Mouse (Mus musculus) intestine, embryonic 16.5 days (tissue): ENCODE results near the gene Gsta3. TPM values are rescaled to one million over a fixed set of nuclear protein-coding genes. Genes with fewer than 3 reads are reported as not detected.
"Not testable (repeated sequence)": the region's sequence is repeated elsewhere in the genome, so short reads cannot be mapped to it uniquely, and the experiment has no call there.

Source experiments
- ATAC-seq: fragments of 200-750 bp; cut with Nextera tagmentation; 2 replicates; pipeline ENCODE4 v1.8.0; 2017; ENCODE audit warnings: moderate TSS enrichment, moderate library complexity
- H3K27ac ChIP-seq: fragments of 300-500 bp; sonication (generic); 2 replicates; pipeline ENCODE4 v1.5.1; 2014; ENCODE audit warnings: mild to moderate bottlenecking, low read length
- H3K27me3 ChIP-seq: fragments of 300-500 bp; sonication (generic); replicated peaks from 2 replicates; pipeline ENCODE4 v1.6.1; 2014; ENCODE audit warnings: low read length, control low read depth, mixed read lengths; ENCODE audit not compliant: control insufficient read depth, insufficient read depth
- H3K36me3 ChIP-seq: fragments of 300-500 bp; sonication (generic); 2 replicates; pipeline ENCODE4 v1.6.1; 2014; ENCODE audit warnings: low read length, control low read depth; ENCODE audit not compliant: control insufficient read depth, insufficient read depth
- H3K4me1 ChIP-seq: fragments of 300-500 bp; sonication (generic); 2 replicates; pipeline ENCODE4 v1.6.1; 2014; ENCODE audit warnings: low read length, control low read depth, mixed read lengths; ENCODE audit not compliant: control insufficient read depth, insufficient read depth
- H3K4me2 ChIP-seq: fragments of 300-500 bp; sonication (generic); 2 replicates; pipeline ENCODE4 v1.6.1; 2014; ENCODE audit warnings: low read depth, low read length, control low read depth
- H3K4me3 ChIP-seq: fragments of 300-500 bp; sonication (generic); 2 replicates; pipeline ENCODE4 v1.5.1; 2014; ENCODE audit warnings: mild to moderate bottlenecking, low read length
- H3K9ac ChIP-seq: fragments of 300-500 bp; sonication (generic); 2 replicates; pipeline ENCODE4 v1.6.1; 2014; ENCODE audit warnings: low read depth, low read length
- H3K9me3 ChIP-seq: fragments of 300-500 bp; sonication (generic); 2 replicates; pipeline ENCODE4 v1.6.1; 2016; ENCODE audit warnings: low read length, control low read depth; ENCODE audit not compliant: control insufficient read depth
- WGBS: fragments of 180-500 bp; shearing (Covaris S2); extraction: QIAGEN DNeasy Blood & Tissue Kit; methylation state at CpG from one replicate; pipeline ENCODE4 v1.1.7; 2014; 5-methylcytosine and 5-hydroxymethylcytosine counted together
- polyA plus RNA-seq: library from polyadenylated mRNA; unstranded; fragments of >200 nt; fragmentation: Nextera tagmentation; extraction: Ambion mirVana; gene quantifications from 2 replicates; pipeline ENCODE4 v1.2.1, GENCODE M21; 2015

Gene Gsta3
- polyA plus RNA-seq, 1 experiment from 2014 or later = 17.9 TPM

DNA sequence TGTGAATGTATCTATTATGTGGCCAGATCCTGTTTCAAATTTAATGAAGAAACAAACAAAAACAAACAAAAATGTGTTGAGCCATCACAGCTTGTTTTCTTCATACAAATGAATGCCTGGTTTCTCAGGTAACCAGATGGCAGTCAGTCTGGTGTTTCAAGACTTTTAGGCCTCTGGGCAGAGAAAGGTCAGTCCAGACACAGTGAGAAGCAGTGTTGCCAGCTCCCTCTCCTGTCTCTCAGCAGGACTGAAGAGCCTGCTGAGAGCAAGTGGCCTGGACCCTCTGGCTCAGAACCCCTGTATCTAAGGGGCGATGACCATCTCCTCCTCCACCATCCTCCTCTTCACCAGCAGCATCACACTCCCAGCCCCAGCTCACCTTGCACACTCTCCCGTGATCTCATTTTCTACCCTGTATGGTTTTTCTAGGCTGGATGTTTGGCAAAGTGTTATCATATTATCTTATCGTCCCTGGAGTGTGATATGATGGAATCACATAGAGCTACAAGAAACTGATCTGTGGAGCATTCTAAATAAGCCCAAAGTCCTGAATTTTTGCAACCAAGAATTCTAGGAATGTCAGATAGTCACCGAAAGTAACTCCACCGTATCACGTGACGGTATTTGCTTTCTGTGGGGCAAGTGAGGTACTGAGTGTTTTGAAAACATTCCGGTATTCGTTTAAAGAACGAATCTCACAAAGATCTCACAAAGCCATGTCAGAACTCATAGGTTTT, 12.3 kb downstream of the Gsta3 start:
- H3K4me2 ChIP-seq = no peak overlapping the region
- H3K9me3 ChIP-seq = no peaks in the 10 kb centered on the region
- ATAC-seq = no peak
- no peak overlapping the region for H3K4me3 ChIP-seq
- no peaks in the 10 kb centered on the region for H3K4me1 ChIP-seq
- H3K27ac ChIP-seq = no peak overlapping the region
- 75% methylated on average over 10 of the region's 10 CpGs for WGBS
- H3K9ac ChIP-seq = no peak overlapping the region
- no peaks in the 10 kb centered on the region for H3K36me3 ChIP-seq
- H3K27me3 ChIP-seq = no peaks in the 10 kb centered on the region

DNA sequence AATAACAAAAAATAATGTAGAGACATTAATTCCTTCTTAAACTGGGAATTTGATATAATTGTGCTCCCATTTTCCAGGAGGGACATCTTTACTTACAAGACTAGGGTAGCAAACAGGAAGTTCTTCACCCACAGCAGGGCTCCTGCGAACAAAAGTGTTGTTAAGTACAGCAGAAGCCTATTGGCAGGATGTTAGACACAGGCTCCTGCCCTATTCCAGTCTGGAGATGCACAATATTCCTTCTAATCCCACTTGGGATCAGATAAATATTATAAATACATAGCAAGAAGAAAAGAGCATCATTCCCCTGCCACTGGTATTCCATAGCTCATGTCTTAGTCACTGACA, 12.9 kb downstream of the Gsta3 start:
- Histone ChIP-seq H3K4me2 (no peak overlapping the region), H3K27me3 (no peaks in the 10 kb centered on the region), H3K9me3 (no peaks in the 10 kb centered on the region), H3K27ac (no peak overlapping the region), H3K4me3 (no peak overlapping the region), H3K4me1 (no peaks in the 10 kb centered on the region), H3K36me3 (no peaks in the 10 kb centered on the region), H3K9ac (no peak overlapping the region)
- ATAC-seq = no peak
- 76% methylated on average over 1 of the region's 1 CpGs for WGBS

DNA sequence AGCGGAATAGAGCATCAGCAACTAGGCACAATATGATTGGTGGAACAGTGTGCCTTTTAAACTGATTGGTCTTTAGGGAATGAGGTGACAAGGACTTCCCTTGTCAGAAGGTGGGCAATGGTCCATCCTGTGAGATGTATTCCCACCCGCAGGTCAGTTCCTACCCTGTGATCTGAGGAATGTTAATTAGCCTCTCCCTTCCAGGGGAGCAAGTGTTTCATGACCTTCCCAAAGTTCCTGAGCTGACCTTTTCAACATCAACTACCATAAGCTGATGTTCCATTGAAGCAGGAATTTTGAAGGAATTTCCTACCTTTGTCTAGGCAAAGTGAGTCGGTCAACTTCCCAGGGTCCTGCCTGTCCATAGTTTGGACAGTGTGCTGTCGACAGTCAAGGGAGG, 13.5 kb downstream of the Gsta3 start:
- ATAC-seq = no peak
- WGBS = 84% methylated on average over 4 of the region's 4 CpGs
- Histone ChIP-seq H3K27ac (no peak overlapping the region), H3K36me3 (no peaks in the 10 kb centered on the region), H3K27me3 (no peaks in the 10 kb centered on the region), H3K4me2 (no peak overlapping the region), H3K4me3 (no peak overlapping the region), H3K9ac (no peak overlapping the region), H3K9me3 (no peaks in the 10 kb centered on the region), H3K4me1 (no peaks in the 10 kb centered on the region)

DNA sequence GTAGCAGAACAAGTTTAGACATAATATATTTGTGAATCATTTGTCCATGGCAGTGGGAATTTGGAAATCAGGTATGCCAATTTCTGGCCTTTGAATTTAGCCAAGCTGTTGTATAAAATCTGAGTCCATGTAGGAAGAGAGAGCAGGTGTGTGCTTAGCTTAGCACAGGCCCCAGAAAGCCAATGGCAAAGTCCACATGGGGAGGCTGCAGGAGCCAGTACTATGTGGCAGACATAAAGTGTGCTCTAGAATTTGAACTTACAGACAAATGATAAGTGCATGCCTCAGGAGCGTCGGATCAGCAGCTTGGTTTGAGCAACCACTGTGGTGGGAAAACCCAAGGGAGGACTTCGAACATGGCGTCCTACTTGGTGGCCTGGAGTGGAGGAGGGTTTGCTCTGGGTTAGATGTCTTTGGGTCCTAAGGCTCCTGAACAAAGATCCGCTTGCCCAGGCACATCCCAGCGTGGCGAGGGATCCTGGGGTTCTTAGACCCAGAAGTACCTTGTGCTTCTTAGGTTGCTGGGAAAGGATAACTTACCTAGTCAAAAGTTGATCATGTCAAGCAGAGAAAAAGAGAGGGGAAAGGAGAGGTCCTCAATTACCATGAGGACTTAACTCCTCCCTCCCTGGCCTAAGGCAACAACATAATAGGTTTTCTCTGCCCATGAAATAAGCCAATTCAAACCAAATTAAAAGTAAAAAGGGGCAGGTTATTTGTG, 15.4 kb downstream of the Gsta3 start:
- H3K27ac ChIP-seq = no peak overlapping the region
- no peak overlapping the region for H3K4me3 ChIP-seq
- ATAC-seq = peak; percentile 89
- H3K9me3 ChIP-seq = no peaks in the 10 kb centered on the region
- H3K9ac ChIP-seq = no peak overlapping the region
- H3K4me2 ChIP-seq = no peak overlapping the region
- H3K27me3 ChIP-seq = no peaks in the 10 kb centered on the region
- no peaks in the 10 kb centered on the region for H3K4me1 ChIP-seq
- 88% methylated on average over 7 of the region's 7 CpGs for WGBS
- no peaks in the 10 kb centered on the region for H3K36me3 ChIP-seq

DNA sequence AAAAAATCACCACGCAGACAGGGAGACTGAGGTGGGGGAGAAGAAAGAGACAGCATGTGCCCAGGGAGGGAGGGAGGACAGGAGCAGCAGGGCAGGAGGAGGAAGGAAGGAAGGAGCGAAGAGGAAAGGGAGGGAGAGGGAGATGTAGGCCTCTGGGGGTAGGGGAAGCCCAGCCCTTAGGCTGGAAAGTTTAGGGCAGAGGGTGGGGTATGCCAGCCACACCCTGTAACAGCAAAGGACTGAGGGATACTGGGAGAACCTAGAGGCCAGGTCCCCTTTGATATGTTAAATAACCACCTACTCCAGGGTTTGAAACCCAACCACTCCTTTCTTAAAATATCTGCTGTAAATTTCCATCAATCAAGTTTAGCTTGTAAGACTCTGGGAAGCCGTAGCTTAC, 16.0 kb downstream of the Gsta3 start:
- Histone ChIP-seq H3K27ac (no peak overlapping the region), H3K4me2 (no peak overlapping the region), H3K27me3 (no peaks in the 10 kb centered on the region), H3K4me3 (no peak overlapping the region), H3K36me3 (no peaks in the 10 kb centered on the region), H3K4me1 (no peaks in the 10 kb centered on the region), H3K9ac (no peak overlapping the region), H3K9me3 (no peaks in the 10 kb centered on the region)
- ATAC-seq = peak; percentile 60
- WGBS = 61% methylated on average over 3 of the region's 3 CpGs

DNA sequence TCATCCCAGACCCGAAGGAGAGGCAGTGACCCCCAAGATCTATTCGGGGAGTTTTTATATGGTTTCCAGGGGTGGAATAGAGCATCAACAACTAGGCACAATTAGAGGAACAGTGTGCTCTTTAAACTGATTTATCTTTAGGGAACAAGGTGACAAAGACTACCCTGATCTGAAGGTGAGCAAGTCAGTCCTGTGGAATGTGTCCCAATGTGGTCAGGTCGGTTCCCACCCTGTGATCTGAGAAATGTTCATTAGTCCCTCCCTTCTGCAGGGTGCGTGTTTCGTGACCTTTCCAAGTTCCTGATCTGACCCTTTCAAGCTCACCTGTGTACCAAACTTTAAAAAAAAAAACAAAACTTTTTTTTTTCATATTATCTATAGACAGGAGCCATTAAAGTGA, 16.5 kb downstream of the Gsta3 start:
- Histone ChIP-seq H3K27me3 (no peaks in the 10 kb centered on the region), H3K27ac (no peak overlapping the region), H3K4me1 (no peaks in the 10 kb centered on the region), H3K4me3 (no peak overlapping the region), H3K4me2 (no peak overlapping the region), H3K9me3 (no peaks in the 10 kb centered on the region), H3K9ac (no peak overlapping the region), H3K36me3 (no peaks in the 10 kb centered on the region)
- ATAC-seq = no peak
- WGBS = 72% methylated on average over 5 of the region's 5 CpGs

DNA sequence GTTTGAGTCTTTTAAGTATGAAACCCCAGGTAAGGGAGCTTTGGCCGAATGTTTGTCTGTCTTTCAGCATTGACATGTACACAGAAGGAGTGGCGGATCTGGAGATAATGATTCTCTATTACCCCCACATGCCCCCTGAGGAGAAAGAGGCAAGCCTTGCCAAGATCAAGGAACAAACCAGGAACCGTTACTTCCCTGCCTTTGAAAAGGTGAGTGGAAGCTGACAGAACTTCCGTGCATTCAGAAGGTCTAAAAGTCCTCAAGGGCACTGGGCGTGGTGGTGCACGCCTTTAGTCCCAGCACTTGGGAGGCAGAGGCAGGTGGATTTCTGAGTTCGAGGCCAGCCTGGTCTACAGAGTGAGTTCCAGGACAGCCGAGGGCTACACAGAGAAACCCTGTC, 19.6 kb downstream of the Gsta3 start:
- H3K36me3 ChIP-seq, H3K9me3 ChIP-seq, H3K9ac ChIP-seq, ATAC-seq, H3K27me3 ChIP-seq, H3K4me1 ChIP-seq, H3K4me2 ChIP-seq, H3K4me3 ChIP-seq, H3K27ac ChIP-seq: not testable (repeated sequence)
- WGBS = 83% methylated on average over 8 of the region's 8 CpGs

DNA sequence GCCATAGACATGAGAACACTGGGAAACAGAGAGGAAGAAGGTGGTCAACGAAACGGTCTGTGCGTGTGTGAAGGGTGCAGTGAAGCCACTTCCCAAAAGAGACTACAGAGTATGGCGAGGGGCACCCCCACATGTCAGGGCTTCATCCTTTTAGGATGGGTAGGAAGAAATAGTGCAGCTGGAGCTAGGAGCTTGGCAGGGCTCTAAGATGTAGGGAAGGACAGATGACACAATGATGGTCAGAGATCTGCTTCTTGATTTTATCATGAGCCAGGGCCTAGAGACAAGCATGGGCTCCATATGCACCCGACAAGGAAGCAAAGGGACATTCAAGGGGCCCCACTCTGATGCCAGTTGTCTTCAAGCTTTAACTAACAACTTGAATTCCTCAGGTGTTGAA, 22.0 kb downstream of the Gsta3 start:
- Histone ChIP-seq H3K27ac (no peak overlapping the region), H3K27me3 (no peaks in the 10 kb centered on the region), H3K9me3 (no peaks in the 10 kb centered on the region), H3K9ac (no peak overlapping the region), H3K4me2 (no peak overlapping the region), H3K4me3 (no peak overlapping the region), H3K4me1 (no peaks in the 10 kb centered on the region), H3K36me3 (no peaks in the 10 kb centered on the region)
- WGBS = 88% methylated on average over 5 of the region's 5 CpGs
- no peak for ATAC-seq

DNA sequence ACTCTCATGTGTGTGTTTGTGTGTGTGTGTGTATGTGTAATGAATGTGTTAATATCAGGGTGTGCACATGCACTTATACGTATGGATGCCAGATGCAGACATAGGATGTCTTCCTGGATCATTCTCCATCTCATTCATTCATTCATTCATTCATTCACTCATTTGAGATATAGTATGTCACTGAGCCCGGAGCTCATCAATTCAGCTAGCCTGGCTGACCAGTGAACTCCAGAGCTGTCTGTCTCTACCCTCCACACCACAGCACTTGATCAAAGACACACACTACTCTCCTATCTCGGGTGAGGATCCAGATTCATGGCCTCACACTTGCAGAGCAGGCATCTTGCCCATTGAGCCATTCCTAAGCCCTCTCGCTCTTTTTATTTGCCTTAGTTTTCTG, 23.6 kb downstream of the Gsta3 start:
- ATAC-seq = no peak
- no peak overlapping the region for H3K4me3 ChIP-seq
- H3K27me3 ChIP-seq = no peaks in the 10 kb centered on the region
- 86% methylated on average over 4 of the region's 4 CpGs for WGBS
- H3K27ac ChIP-seq = no peak overlapping the region
- no peaks in the 10 kb centered on the region for H3K36me3 ChIP-seq
- no peaks in the 10 kb centered on the region for H3K4me1 ChIP-seq
- H3K4me2 ChIP-seq = no peak overlapping the region
- H3K9me3 ChIP-seq = no peaks in the 10 kb centered on the region
- no peak overlapping the region for H3K9ac ChIP-seq

DNA sequence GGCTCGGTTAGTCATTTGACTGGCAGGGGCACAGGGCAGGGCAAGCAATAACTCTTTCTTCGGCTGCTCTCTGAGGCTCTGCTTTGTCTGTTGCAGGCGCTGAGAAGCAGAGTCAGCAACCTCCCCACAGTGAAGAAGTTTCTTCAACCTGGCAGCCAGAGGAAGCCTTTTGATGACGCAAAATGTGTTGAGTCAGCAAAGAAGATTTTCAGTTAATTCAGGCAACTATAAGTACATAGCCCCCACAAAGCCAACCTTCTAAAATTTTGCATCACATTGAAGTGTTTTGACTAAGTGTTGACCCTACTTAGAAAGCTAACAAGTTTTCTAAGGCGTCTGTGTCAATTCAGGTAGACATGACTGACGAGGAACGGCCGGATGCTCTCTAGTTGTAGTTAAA, 24.4 kb downstream of the Gsta3 start:
- H3K9ac ChIP-seq = no peak overlapping the region
- H3K4me2 ChIP-seq = no peak overlapping the region
- H3K27me3 ChIP-seq = no peaks in the 10 kb centered on the region
- no peak for ATAC-seq
- H3K4me3 ChIP-seq = no peak overlapping the region
- H3K27ac ChIP-seq = no peak overlapping the region
- H3K36me3 ChIP-seq = no peaks in the 10 kb centered on the region
- WGBS = 78% methylated on average over 8 of the region's 8 CpGs
- no peaks in the 10 kb centered on the region for H3K4me1 ChIP-seq
- no peaks in the 10 kb centered on the region for H3K9me3 ChIP-seq
